Mouse (Mus musculus) lung, postnatal 0 days (tissue): ENCODE measurements around the gene Ccl7.

Experiments used
- CTCF ChIP-seq: IDR thresholded peaks from 2 replicates; pipeline ENCODE4 v1.5.1; 2016; ENCODE audit warnings: antibody characterized with exemption, mild to moderate bottlenecking
- EP300 ChIP-seq: IDR thresholded peaks from 2 replicates; pipeline ENCODE4 v1.6.1; 2016; ENCODE audit warnings: antibody characterized with exemption, mild to moderate bottlenecking, control low read depth

DNA sequence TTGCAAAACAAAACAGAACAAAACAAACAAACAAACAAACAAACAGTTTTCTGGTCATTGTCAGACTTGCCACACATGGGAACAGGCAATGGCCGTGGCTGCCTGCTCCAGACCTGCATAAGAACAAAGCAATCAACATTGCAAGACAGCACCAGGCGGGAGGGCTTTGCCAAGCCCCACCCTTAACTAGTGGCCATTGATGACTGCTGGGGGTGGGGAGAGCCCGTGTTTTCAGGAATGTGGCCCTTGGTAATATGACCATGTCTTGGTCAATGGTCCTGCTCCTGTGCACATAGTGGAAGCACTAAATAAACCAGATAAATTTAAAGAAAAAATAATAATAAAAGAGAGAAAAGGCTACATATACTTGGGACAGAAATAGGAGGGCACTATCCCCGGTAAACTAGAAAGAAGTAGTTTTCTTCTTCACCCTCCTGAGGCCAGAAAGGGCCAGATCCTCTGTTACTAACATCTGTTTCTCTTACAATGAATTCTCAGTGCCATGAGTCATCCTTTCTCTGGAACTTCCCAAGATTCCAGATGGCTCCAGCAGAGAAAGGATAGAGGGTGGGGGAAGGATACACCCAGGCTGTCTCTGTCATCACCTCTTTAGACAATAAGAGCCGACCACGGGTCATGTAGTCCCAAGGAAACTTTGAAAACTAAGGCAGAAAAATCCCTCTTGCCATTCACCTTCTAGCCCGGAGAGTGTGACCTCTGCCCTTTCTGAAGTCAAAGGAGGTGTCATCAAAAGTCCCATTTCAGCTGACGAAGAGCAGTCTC is 33.9 kb upstream of the Ccl7 start:
- no peak for TF ChIP-seq CTCF
- TF ChIP-seq EP300: peak; percentile 41
